Mouse (Mus musculus): ENCODE measurements at regions not wholly inside any gene's neighbourhood (a gene's known extent, or its start where the extent isn't known, plus 50 kb on each side); places are given as distances from the start of the nearest gene placed in this dataset.

GRCm38 (mm10) chr15:72101730-72102129, 1732.6 kb upstream of the Gm6569 start:
- no peak for DNase-seq (ENCODE audit: low spot score in 2 of 2)

- DNase-seq (ENCODE audit: low spot score in 2 of 2) = no peak
Observed at GRCm38 (mm10) chr15:72105830-72106413, 1728.4 kb upstream of the Gm6569 start.

GRCm38 (mm10) chr15:72110520-72110919, 1723.8 kb upstream of the Gm6569 start:
- DNase-seq (ENCODE audit: low spot score in 2 of 2) = no peak

- no peak for DNase-seq (ENCODE audit: low spot score in 2 of 2)
Observed at GRCm38 (mm10) chr15:72116772-72117171, 1717.6 kb upstream of the Gm6569 start.

- no peak for DNase-seq (ENCODE audit: low spot score in 2 of 2)
Observed at GRCm38 (mm10) chr15:72134226-72134625, 1700.1 kb upstream of the Gm6569 start.

GRCm38 (mm10) chr15:72135992-72136617, 1698.3 kb upstream of the Gm6569 start:
- no peak for DNase-seq (ENCODE audit: low spot score in 2 of 2)

GRCm38 (mm10) chr15:72140122-72140521, 1694.2 kb upstream of the Gm6569 start:
- no peak for DNase-seq (ENCODE audit: low spot score in 2 of 2)

- no peak for DNase-seq (ENCODE audit: low spot score in 2 of 2)
Observed at GRCm38 (mm10) chr15:72150581-72150980, 1683.8 kb upstream of the Gm6569 start.

- no peak for DNase-seq (ENCODE audit: low spot score in 2 of 2)
Observed at GRCm38 (mm10) chr15:72158505-72158904, 1675.9 kb upstream of the Gm6569 start.

GRCm38 (mm10) chr15:72200861-72201260, 1633.5 kb upstream of the Gm6569 start:
- no peak for DNase-seq (ENCODE audit: low spot score in 2 of 2)

- DNase-seq (ENCODE audit: low spot score in 2 of 2) = no peak
Observed at GRCm38 (mm10) chr15:72201791-72202190, 1632.6 kb upstream of the Gm6569 start.

- no peak for DNase-seq (ENCODE audit: low spot score in 2 of 2)
Observed at GRCm38 (mm10) chr15:72205240-72205799, 1629.0 kb upstream of the Gm6569 start.

GRCm38 (mm10) chr15:72205950-72206349, 1628.4 kb upstream of the Gm6569 start:
- peak; percentile 28 to 61 for DNase-seq (ENCODE audit: low spot score in 2 of 2)

- DNase-seq (ENCODE audit: low spot score in 2 of 2) = no peak
Observed at GRCm38 (mm10) chr15:72207589-72207988, 1626.8 kb upstream of the Gm6569 start.

GRCm38 (mm10) chr15:72208076-72208475, 1626.3 kb upstream of the Gm6569 start:
- no peak for DNase-seq (ENCODE audit: low spot score in 2 of 2)

- no peak for DNase-seq (ENCODE audit: low spot score in 2 of 2)
Observed at GRCm38 (mm10) chr15:72208973-72209372, 1625.4 kb upstream of the Gm6569 start.

GRCm38 (mm10) chr15:72217731-72218130, 1616.6 kb upstream of the Gm6569 start:
- no peak for DNase-seq (ENCODE audit: low spot score in 2 of 2)

- no peak for DNase-seq (ENCODE audit: low spot score in 2 of 2)
Observed at GRCm38 (mm10) chr15:72219985-72220384, 1614.4 kb upstream of the Gm6569 start.

GRCm38 (mm10) chr15:72220786-72221185, 1613.6 kb upstream of the Gm6569 start:
- no peak for DNase-seq (ENCODE audit: low spot score in 2 of 2)

GRCm38 (mm10) chr15:72232355-72232754, 1602.0 kb upstream of the Gm6569 start:
- no peak for DNase-seq (ENCODE audit: low spot score in 2 of 2)

- no peak for DNase-seq (ENCODE audit: low spot score in 2 of 2)
Observed at GRCm38 (mm10) chr15:72264619-72265018, 1569.7 kb upstream of the Gm6569 start.

GRCm38 (mm10) chr15:72283846-72284245, 1550.5 kb upstream of the Gm6569 start:
- DNase-seq (ENCODE audit: low spot score in 2 of 2) = no peak

GRCm38 (mm10) chr15:72296648-72297047, 1537.7 kb upstream of the Gm6569 start:
- no peak for DNase-seq (ENCODE audit: low spot score in 2 of 2)

Data from gastrocnemius, postnatal 4 days (tissue).